Mouse (Mus musculus) left cerebral cortex, adult 18-20 months (tissue): ENCODE measurements around the gene Kri1. TPM values are rescaled to one million over a fixed set of nuclear protein-coding genes. Genes with fewer than 3 reads are reported as not detected.
"Not testable (repeated sequence)": the region's sequence is repeated elsewhere in the genome, so short reads cannot be mapped to it uniquely, and the experiment has no call there.

Experiments
- DNase-seq, 2 experiments: peaks; one replicate each; pipeline ENCODE4 v3.0.0; 2021 to 2022; ENCODE audit warnings: low spot score in 2 of 2, mixed read lengths in 1 of 2
- long read RNA-seq, 2 experiments: library from polyadenylated mRNA; stranded (forward); transcript quantifications; one replicate each; pipeline ENCODE4 v2.0.0; 2021
- total RNA-seq, 2 experiments: library from RNA; stranded (reverse); gene quantifications; 2 replicates each; pipeline ENCODE4 v1.2.3; 2021

The Kri1 gene
- 10 to 100 TPM; 36.8 to 38.5 TPM for total RNA-seq
- long read RNA-seq, experiment 1, transcript Kri1-201 (19 exons, 2,598 nt) = major isoform, 5 of 12 reads
- long read RNA-seq, experiment 1, partial matches to known transcripts = 4 of 12 reads
- long read RNA-seq, experiment 1, other reads (novel, unspliced or antisense) = 2 of 12 reads
- long read RNA-seq, experiment 2, transcript Kri1-201 (19 exons, 2,598 nt) = major isoform, 7 of 14 reads
- long read RNA-seq, experiment 2, partial matches to known transcripts = 3 of 14 reads
- long read RNA-seq, experiment 2, other reads (novel, unspliced or antisense) = 4 of 14 reads

DNA sequence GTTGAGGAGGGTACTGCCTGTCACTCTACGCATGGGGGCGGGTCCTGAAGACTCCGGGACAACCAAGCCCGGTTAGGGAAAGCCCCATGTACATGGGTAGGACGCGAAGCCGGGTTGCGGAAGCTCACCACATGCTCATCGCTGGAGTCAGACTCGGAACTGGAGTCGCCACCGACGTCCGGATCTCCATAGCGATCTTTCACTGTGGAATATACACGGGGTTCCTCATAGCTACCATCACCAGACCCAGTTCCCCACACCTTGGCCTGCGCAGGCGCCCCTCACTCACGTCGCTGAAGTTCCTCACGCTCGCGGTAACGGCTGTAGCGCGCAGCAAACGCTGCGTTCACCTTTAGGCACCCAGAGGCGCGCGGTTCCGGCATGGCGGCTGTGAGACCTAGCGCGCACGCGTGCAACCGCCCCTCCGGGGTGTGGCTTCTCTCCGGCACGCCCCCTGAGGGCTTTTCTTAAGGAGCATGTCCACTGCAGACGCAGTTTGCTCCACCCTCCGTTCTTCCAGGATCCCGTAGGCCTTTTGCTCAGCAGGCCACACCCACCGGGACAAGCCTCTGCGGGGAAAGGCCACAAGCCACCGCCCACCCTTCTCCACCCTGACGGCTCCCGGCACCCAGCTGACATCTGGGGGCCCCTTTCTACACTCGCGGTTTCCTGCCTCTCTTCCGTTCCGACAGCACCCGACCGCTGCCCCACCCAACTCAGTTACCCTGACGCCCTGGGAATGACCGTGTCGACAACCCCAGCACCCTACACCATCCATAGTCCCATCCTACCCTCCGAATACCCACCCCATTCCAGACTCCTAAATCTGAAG lies at the start of gene Kri1:
Kri1 (minus strand) TSS at position 399 of the 832 bp plus-strand sequence.
- DNase-seq = peak; percentile 94 to 96

DNA sequence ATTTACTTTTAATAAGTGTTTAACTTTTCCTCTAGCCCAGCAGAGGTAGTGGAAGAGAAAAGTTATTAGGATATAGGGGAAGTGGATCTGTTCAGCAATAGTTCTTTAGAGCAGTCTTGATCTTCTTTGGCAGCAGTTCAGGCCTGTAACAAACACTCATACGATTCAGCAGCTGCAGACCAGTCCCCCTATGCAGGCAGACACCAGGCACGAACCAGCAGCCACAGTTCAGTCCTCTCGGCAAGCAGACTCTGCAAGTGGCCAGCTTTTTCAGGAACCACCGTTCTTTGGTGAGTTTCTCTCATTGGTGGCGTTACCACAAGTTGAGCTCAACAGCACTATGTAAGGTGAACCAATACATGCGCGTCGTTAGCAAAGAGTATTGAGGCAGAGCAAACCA lies 48.7 kb upstream of the Kri1 start:
- DNase-seq = no peak

DNA sequence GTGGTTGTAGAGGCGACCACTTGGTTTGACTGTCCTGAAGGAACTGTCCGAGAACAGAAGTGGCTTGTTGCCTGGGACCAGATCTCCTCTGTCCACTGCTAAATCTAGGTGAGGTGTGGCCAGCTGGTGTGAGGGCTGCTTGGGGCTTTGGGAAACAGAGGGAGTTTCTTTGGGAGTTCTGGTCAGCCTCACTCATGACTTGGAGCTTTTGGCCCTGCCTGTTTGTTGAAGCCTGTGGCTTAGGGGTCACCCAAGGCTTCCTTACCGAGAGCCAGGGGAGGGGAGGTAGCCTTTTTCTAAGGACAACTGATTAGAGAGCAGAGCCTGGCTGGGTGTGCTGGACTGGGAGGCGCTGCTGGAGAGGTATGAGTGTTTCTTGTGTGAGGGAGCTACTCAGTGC lies 47.6 kb upstream of the Kri1 start:
- no peak for DNase-seq

GRCm38 (mm10) chr9:21334747-21335146 lies 47.0 kb upstream of the Kri1 start:
- no peak for DNase-seq

DNA sequence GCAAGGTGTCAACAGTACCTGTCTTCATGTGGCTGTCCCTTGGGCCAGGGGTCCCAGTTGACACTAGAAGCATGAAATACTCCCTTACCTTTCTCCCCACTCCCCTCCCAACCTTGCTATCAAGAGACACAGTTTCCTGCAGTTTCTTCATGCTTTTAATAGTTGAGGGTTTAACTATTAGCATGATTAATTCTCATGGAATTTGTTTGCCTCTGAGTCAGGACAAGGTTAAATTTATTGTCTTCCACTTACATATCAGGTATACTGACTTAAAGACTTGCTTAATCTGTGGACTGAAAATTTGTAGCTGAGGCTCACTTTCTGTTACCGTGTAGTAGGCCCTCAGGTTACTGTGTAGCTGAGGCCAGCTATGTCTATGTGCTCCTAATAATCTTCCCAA lies 45.8 kb upstream of the Kri1 start:
- no peak for DNase-seq

DNA sequence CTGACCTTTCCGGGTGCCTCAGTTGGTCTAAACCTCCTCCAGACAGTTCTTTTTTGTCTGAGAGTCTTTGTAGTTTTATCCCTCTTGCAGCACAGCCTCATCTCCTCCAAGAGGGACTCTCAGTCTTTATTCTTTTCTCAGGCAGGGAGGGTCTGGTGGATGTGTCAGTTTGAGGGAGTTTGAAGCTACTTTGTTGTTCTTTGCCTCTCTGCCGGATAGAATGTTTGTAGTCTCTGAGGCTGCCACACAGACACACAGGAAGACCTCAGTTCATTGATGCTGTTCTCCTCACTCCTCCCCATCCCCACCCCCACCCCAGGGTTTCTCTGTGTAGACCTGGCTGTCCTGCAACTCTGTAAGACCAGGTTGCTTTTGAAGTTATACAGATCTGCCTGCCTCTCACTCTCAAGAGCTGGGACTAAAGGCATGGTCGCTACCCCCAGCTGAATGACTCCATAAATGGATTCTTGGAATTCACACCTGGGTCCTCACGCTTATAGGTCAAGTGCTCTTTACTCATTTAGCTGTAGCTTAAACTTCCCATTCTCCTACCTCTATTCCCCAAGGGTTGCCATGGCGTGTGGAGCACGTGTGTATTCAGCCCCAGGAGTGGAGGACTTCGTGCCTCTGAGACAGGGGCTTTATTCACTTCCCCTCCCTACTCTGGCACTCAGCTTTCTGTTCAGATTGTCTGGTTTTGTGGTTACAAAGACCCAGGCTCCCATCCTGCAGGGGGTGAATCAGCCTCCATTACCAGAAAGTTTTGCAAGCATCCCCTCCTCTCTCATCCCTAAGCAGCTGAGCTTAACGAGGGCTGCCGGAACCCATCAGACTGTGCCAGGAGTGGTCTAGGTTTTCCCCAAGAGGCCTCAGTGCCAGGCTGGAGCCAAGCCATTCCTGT lies 44.6 kb upstream of the Kri1 start:
- DNase-seq = no peak

DNA sequence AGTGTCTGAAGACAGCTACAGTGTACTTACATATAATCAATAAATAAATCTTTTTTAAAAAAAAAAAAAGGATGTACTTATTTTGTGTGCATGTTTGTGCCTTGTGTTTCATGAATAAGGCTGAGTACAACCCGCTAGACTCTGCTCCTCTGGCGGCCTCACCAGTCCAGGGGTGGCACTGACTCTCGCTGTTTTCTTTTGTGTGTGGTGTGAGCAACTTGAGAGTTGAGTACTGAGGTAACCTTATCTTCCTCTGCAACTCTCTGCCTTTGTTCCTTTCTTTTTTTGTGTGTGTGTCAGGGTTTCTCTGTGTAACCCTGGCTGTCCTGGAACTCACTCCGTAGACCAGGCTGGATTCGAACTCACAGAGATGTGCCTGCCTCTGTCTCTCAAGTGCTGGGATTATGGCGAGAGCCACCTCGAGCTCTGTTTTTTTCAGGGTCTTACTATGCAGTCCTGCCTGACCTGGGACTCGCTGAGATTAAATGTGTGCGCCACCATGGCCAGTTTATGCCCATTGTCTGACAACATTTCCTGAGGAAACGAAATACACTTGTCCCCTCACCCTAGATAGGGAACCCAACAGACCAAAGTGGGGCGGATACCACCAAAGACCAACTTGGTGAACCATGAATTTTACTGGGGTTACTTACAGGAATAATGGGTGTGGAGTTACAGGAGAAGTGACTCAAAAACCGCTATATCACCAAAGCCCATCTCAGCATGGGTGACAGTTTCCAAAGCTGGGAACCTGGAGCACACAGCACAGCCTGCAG lies 43.8 kb upstream of the Kri1 start:
- no peak for DNase-seq

- no peak for DNase-seq
These were observed 42.0 kb upstream of the Kri1 start for GRCm38 (mm10) chr9:21329699-21330289.

DNA sequence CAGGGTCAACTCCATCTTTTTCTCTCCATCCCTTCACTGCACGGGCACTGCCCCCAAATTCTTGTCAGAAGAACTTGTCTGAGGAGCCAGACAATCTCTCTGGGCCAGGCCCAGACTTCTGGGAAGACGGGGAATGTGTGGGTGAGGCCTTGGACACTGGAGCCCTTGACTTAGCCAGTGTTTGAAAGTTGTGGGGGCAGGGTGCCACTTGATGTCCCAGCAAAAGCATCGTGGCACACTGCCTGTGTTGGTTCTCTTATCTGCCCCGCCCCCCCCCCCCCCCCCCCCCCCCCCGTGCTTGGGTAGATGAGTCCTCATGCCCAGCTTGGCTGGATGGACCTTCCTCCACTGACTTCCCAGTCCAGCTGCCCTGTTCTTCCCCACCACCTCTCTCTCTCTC lies 41.3 kb upstream of the Kri1 start:
- no peak for DNase-seq

- no peak for DNase-seq
These were observed 40.3 kb upstream of the Kri1 start for GRCm38 (mm10) chr9:21328041-21328440.

DNA sequence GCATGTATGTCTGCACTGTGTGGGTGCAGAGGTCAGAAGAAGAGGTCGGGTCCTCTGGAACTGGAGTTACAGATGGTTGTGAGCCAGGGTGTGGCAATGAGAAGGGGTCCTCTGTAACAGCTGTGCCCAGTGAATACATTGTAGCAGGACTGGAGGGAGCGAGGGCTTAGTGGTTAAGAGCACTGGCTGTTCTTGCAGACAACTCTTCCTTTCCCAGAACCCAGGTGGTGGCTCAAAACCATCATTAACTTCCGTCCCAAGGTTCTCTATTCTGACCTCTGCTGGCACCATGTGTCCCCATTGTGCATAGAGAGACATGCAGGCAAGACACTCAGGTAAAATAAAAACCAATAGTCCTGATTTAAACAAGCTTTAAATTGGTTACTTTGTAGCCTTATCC lies 39.8 kb upstream of the Kri1 start:
- no peak for DNase-seq

DNA sequence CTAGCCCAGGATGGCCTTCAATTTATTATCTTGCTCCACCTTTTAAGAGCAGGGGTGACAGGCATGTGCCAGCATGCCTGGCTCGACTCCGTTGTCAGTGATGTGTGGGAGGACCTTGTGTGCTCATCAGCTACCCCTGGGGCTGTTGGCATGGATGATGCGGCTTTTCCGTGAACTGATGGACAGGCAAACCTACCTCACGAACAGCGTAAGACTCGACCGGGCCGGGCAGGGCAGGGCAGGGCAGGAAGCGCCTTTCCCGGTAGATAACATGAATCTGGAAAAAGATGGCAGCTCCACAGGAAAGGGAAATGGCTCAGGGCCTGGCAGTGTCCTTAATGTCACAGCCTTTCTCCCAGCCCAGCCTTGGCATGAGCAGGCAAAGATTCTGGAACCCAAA lies 36.5 kb upstream of the Kri1 start:
- DNase-seq = no peak

GRCm38 (mm10) chr9:21322917-21323297 lies 35.1 kb upstream of the Kri1 start:
- not testable (repeated sequence) for DNase-seq

- peak; percentile 30 to 35 for DNase-seq
These were observed 34.6 kb upstream of the Kri1 start for GRCm38 (mm10) chr9:21322211-21322916.

GRCm38 (mm10) chr9:21321513-21321835 lies 33.7 kb upstream of the Kri1 start:
- peak in 1 of 2 experiments; percentile 24 for DNase-seq

GRCm38 (mm10) chr9:21320619-21321512 lies 33.1 kb upstream of the Kri1 start, which contains the start of gene Slc44a2:
Slc44a2 (plus strand) TSS chr9:21320698.
- peak; percentile 75 to 85 for DNase-seq

- DNase-seq = no peak
These were observed 32.5 kb upstream of the Kri1 start for GRCm38 (mm10) chr9:21320280-21320618.

DNA sequence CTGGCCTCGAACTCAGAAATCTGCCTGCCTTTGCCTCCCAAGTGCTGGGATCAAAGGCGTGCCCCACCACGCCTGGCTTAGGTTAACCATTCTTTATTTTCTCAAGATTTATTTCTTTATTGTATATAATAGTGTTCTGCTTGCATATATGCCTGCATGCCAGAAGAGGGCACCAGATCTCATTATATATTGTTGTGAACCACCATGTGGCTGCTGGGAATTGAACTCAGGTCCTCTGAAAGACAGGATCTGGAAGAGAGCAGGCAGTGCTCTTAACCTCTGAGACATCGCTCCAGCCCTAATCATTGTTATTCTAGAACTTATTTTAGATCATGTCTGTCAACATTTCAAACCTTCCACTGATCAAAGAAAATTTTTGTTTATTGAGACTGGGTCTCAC lies 31.7 kb upstream of the Kri1 start:
- no peak for DNase-seq

DNA sequence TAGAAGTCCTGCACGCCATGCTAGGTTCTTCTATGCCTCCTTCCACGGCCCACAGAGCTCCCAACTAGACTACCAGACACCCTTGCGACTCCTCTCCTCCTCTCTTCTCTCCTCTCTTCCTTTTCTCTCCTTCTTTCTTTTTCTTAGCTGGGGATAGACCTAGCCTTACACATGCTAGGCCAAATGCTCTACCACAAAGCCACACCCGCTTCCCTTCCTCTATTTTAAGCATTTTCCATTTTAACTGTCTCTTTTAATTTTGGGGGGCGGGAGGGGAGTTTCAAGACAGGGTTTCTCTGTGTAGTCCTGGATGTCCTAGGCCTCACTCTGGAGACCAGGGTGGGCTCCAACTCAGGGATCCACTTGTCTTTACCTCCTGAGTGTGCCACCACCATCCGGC lies 31.0 kb upstream of the Kri1 start:
- DNase-seq = no peak
